Mouse (Mus musculus): ENCODE data around the gene Cnfn. TPM values are rescaled to one million over a fixed set of nuclear protein-coding genes. Genes with fewer than 3 reads are reported as not detected.
"Not testable (repeated sequence)": the region's sequence is repeated elsewhere in the genome, so short reads cannot be mapped to it uniquely, and the experiment has no call there.

Gene Cnfn
- total RNA-seq, 1 experiment from 2014 or later, result not detected

DNA sequence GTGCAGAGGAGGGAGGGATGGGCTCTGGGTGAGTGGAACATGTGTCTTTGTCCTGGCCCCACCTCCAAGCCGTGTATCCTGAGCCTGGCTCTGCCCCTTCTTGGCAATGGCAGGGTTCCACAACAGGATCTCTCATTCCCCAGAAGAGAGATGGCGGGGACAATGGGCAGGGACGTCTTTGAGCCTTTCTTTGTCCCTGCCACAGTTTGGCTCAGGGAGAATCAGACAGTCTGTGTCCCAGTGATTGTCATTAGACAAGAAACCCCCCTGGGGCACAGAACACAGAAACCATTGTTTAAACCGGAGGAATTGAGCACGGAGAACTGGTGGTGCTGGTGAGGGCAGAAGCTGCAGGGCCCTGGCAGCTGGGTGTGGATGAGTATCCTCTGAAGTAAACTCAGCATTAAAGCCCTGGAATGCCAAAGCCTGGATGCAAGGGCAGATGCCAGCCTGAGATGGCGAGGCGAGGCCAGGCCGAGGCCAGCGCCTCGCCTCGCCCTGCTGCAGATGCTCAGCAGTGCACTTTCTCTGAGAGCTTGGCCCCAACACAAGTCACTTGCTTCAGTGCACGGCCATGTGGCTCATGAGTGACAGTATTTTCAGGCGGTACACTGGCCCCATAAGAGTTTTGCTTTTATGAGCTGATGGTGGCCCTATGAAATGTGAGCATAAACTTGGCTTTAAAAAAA lies 3.4 kb downstream of the Cnfn start:
- no peak for DNase-seq

DNA sequence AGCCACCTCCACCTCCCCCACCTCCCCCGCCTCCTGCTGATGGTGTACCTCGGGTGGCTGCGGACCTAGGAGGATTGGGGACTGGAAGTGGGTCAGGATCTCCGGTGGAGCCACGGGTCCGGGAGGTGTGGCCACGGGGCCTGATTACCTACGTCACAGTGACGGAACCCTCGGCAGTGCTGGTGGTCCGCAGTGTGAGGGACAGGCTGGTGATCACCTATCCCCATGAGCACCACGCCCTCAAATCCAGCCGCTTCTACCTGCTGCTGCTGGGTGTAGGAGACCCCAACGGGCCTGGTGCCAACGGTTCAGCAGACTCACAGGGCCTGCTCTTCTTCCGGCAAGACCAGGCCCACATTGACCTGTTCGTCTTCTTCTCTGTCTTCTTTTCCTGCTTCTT lies 5.9 kb downstream of the Cnfn start:
- no peak for DNase-seq

DNA sequence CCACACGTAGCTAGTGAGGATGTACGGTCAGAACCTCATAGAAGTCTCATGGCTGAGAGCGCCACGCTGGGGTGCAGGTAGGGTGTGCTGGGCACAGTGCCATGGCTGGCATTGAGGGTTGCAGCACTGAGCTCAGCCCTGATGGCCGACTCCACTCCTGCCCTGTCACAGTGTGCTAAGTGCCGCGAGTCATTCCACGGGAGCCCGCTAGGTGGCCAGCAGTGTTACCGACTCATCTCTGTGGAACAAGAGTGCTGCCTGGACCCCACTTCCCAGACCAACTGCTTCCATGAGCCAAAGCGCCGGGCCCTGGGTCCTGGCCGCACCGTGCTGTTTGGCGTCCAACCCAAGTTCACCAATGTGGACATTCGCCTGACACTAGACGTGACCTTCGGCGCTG lies 6.4 kb downstream of the Cnfn start:
- DNase-seq, result peak; percentile 63

DNA sequence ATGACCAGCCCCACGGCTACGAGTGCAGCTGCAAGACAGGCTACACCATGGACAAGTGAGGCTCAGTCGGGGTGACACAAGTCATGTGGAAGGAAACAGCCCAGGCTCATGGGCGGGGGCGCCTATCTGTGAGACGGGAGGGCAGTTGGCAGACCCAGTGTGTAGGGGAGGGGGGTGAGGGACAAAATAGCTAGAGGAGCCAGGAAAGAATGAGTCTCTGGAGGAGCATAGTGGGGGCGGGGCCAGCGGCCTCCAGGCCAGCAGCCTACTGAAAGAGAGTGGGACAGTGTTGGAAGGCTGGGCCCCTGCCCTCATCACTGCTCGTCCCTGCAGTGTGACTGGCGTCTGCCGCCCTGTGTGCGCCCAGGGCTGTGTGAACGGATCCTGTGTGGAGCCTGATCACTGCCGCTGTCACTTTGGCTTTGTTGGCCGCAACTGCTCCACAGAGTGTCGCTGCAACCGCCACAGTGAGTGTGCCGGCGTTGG lies 10.8 kb downstream of the Cnfn start:
- no peak for DNase-seq

DNA sequence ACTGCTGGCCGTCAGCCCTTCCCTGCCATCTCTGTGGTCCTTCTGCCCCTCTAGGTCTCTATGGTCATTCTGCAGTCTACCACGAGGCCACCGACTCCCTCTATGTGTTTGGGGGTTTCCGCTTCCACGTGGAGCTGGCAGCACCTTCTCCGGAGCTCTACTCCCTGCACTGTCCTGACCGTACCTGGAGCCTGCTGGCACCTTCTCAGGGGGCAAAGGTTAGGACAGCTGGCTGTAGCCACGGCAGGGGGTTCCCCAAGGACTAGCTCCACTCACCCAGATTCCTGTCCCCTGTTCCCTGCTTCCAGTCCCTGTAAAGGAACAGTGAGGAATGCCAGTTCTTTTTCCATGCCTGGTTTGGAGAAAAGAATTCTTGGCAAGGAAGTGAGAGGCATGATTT lies 20.7 kb downstream of the Cnfn start:
- no peak for DNase-seq

DNA sequence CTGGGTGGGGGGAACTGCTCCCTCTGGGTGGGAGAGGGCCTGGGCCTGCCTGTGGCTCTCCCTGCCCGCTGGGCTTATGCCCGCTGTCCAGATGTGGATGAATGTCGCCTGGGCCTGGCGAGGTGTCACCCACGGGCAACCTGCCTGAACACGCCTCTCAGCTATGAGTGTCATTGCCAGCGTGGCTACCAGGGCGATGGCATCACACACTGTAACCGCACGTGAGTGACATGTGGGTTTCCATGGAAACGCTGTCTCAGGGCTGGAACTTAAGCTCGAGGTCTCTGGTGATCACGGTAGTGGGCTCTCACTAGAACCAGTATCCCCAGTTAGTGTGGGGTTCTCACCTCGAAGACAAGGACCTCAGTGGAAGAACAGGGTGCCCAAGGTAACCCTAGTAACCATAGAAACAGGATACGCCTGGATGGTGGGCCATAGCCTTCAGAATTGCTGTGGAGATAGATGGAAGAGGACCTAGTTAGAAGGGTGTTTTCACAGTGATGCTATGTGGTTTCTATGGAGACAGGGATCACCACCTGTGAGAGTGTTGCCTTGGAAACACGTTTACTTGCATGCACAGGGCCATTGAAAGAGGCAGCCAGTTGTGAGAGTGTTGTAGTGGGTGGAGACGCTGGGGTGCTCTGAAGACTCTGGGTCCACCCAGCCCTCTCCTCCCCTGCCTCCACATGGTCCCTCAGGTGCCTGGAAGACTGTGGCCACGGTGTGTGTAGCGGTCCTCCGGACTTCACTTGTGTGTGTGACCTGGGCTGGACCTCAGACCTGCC lies 28.3 kb downstream of the Cnfn start:
- no peak for DNase-seq

DNA sequence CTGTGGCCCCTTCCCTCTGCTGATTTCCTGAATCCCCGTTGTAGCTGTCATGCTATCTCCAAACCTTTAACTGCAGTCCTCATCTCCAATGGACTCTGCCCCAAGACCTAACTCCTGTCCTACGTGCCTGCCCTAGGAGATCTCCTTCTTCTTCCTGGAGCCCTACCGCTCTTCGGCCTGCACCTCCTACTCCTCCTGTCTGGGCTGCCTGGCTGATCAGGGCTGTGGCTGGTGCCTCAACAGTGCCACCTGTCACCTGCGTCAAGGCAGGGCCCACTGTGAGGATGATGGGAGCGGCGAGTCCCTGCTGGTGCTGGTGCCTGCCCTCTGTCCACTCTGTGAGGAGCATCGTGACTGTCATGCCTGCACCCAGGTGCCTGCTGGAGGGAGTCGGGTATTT lies 30.2 kb downstream of the Cnfn start:
- no peak for DNase-seq

- no peak for DNase-seq
Measured at GRCm38 (mm10) chr7:25334472-25334871, 35.1 kb downstream of the Cnfn start.

DNA sequence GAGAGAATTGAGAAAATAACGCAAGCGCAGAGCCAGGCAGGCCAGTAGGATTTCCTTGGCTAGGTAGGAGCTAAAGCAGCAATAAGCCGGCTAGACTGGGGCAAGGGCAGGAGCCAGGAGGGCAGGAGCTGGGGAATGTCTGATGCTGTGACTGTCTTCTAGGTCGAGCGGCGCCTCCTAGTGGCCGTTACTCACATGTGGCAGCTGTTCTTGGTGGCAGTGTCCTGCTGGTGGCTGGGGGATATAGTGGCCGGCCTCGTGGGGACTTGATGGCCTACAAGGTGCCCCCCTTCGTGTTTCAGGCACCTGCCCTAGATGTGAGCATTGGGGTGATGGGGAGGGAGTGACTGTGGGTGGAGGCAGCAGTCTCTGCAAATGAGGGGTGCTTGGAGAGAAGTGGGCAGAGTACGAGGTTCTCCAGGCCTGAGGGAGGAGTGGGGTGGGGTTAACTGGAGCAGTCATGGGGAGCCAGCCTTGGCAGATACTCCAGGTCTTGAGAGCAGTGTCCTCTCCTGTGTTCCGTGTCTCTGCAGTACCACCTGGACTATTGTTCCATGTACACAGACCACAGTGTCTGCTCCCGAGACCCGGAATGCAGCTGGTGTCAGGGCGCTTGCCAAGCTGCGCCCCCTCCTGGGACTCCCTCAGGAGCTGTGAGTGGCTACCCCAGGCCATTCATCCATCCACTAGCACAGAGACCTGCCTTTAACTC lies 35.8 kb downstream of the Cnfn start:
- DNase-seq, result peak; percentile 72

- DNase-seq, result no peak
Measured at GRCm38 (mm10) chr7:25326233-25326632, 43.3 kb downstream of the Cnfn start.

GRCm38 (mm10) chr7:25325431-25325830 lies 44.1 kb downstream of the Cnfn start:
- not testable (repeated sequence) for DNase-seq

- peak; percentile 46 for DNase-seq
Measured at GRCm38 (mm10) chr7:25323219-25323618, 46.3 kb downstream of the Cnfn start.

DNA sequence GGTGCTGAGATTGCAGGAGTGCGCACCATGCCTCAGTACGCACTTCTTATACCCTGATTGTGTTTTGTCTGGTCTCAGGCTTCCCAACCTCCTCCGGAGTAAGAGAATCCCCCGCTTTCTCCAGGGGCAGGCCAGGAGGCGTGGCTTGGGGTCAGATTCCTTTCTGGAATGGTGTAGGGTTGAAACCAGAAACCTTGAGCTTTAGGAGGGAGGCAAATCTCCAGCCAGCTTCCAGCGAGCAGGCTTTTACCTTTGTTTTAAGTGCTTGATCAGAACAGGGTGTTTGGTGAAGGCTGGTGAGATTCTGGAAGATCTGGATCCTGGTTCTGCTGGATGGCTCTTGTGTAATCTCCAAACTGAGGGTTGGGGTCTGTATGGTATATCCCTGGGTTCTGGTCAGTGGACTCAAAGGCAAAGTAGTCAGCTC lies 47.5 kb downstream of the Cnfn start:
- peak; percentile 41 for DNase-seq

Other genes with a start within 250 kb of the Cnfn start
- gene Pou2f2, start 190.0 kb downstream of the Cnfn start, total RNA-seq (2021), result 0.67 and 1.0 TPM in 2 replicates
- gene Dedd2, start 149.1 kb downstream of the Cnfn start, total RNA-seq (2021), result 17.5 and 18.0 TPM in 2 replicates
- 14.6 and 16.0 TPM in 2 replicates for gene Zfp526, start 148.3 kb downstream of the Cnfn start, total RNA-seq (2021)
- 97.4 and 108 TPM in 2 replicates for gene Gsk3a, start 131.9 kb downstream of the Cnfn start, total RNA-seq (2021)
- gene Erf, start 119.0 kb downstream of the Cnfn start, total RNA-seq (2021), result 19.4 and 33.2 TPM in 2 replicates
- 134 and 146 TPM in 2 replicates for gene Cic, start 102.0 kb downstream of the Cnfn start, total RNA-seq (2021)
- 31.9 and 35.8 TPM in 2 replicates for gene Pafah1b3, start 71.7 kb downstream of the Cnfn start, total RNA-seq (2021)
- gene Prr19, start 68.3 kb downstream of the Cnfn start, total RNA-seq (2021), result not detected in 2 replicates
- gene Tmem145, start 63.6 kb downstream of the Cnfn start, total RNA-seq (2021), result 1.6 and 3.7 TPM in 2 replicates
- 56.9 and 77.1 TPM in 2 replicates for gene Megf8, start 52.6 kb downstream of the Cnfn start, total RNA-seq (2021)
- 295 and 303 TPM in 2 replicates for gene Lipe, start 29.0 kb upstream of the Cnfn start, total RNA-seq (2021)
- gene Cxcl17, start 43.2 kb upstream of the Cnfn start, total RNA-seq (2021), result not detected in 2 replicates
- gene Ceacam1, start 107.9 kb upstream of the Cnfn start, total RNA-seq (2021), result 19.9 and 22.7 TPM in 2 replicates
- gene Ceacam2, start 170.1 kb upstream of the Cnfn start, total RNA-seq (2021), result 2.3 and 2.7 TPM in 2 replicates
- gene Erich4, start 246.2 kb upstream of the Cnfn start, total RNA-seq (2021), result not detected in 2 replicates
- 29.1 and 33.1 TPM in 2 replicates for gene Dmac2, start 249.7 kb upstream of the Cnfn start, total RNA-seq (2021)

Data from adrenal gland, postnatal 25 days (tissue).